Mouse (Mus musculus) gastrocnemius, adult 8-10 months (tissue): ENCODE results near the gene Elavl2. TPM values are rescaled to one million over a fixed set of nuclear protein-coding genes. Genes with fewer than 3 reads are reported as not detected.
"Not testable (repeated sequence)": the region's sequence is repeated elsewhere in the genome, so short reads cannot be mapped to it uniquely, and the experiment has no call there.

ENCODE experiments used
- DNase-seq, 2 experiments: peaks; one replicate each; pipeline ENCODE4 v3.0.0; 2022; ENCODE audit warnings: low spot score in 2 of 2
- total RNA-seq, 4 experiments: library from RNA; stranded (reverse); gene quantifications; 2 replicates each; pipeline ENCODE4 v1.2.4; 2022

The Elavl2 gene
- total RNA-seq, 4 experiments from 2014 or later: 0.19 TPM; not detected in 3

GRCm38 (mm10) chr4:91334177-91334576 lies 66.4 kb downstream of the Elavl2 start:
- DNase-seq: no peak

GRCm38 (mm10) chr4:91310801-91311200 lies 89.8 kb downstream of the Elavl2 start:
- no peak for DNase-seq

GRCm38 (mm10) chr4:91297706-91298105 lies 102.9 kb downstream of the Elavl2 start:
- DNase-seq: no peak

GRCm38 (mm10) chr4:91295317-91295716 lies 105.3 kb downstream of the Elavl2 start:
- no peak for DNase-seq

- no peak for DNase-seq
Measured at GRCm38 (mm10) chr4:91291526-91291925, 109.1 kb downstream of the Elavl2 start.

GRCm38 (mm10) chr4:91290373-91290772 lies 110.2 kb downstream of the Elavl2 start:
- no peak for DNase-seq

GRCm38 (mm10) chr4:91289151-91289550 lies 111.4 kb downstream of the Elavl2 start:
- DNase-seq: no peak

- no peak for DNase-seq
Measured at GRCm38 (mm10) chr4:91268390-91268789, 132.2 kb downstream of the Elavl2 start.

GRCm38 (mm10) chr4:91263733-91264440 lies 136.7 kb downstream of the Elavl2 start:
- DNase-seq: no peak

- no peak for DNase-seq
Measured at GRCm38 (mm10) chr4:91262839-91263238, 137.7 kb downstream of the Elavl2 start.

- no peak for DNase-seq
Measured at GRCm38 (mm10) chr4:91260622-91261021, 140.0 kb downstream of the Elavl2 start.

- DNase-seq: no peak
Measured at GRCm38 (mm10) chr4:91248650-91249049, 151.9 kb downstream of the Elavl2 start.

- DNase-seq: not testable (repeated sequence)
Measured at GRCm38 (mm10) chr4:91245136-91245535, 155.4 kb downstream of the Elavl2 start.

- DNase-seq: no peak
Measured at GRCm38 (mm10) chr4:91244554-91244953, 156.0 kb downstream of the Elavl2 start.

- DNase-seq: no peak
Measured at GRCm38 (mm10) chr4:91243896-91244295, 156.7 kb downstream of the Elavl2 start.

GRCm38 (mm10) chr4:91238739-91239485 lies 161.7 kb downstream of the Elavl2 start:
- no peak for DNase-seq

GRCm38 (mm10) chr4:91236976-91237375 lies 163.6 kb downstream of the Elavl2 start:
- DNase-seq: no peak

- DNase-seq: no peak
Measured at GRCm38 (mm10) chr4:91234941-91235340, 165.6 kb downstream of the Elavl2 start.

- no peak for DNase-seq
Measured at GRCm38 (mm10) chr4:91233599-91233998, 167.0 kb downstream of the Elavl2 start.

GRCm38 (mm10) chr4:91230439-91230863 lies 170.1 kb downstream of the Elavl2 start:
- DNase-seq: no peak

- DNase-seq: no peak
Measured at GRCm38 (mm10) chr4:91228341-91228740, 172.2 kb downstream of the Elavl2 start.

GRCm38 (mm10) chr4:91223811-91224210 lies 176.8 kb downstream of the Elavl2 start:
- DNase-seq: no peak

- no peak for DNase-seq
Measured at GRCm38 (mm10) chr4:91219322-91219721, 181.3 kb downstream of the Elavl2 start.
